Mouse (Mus musculus) left cerebral cortex, adult 8-10 months (tissue): ENCODE results near the gene Tmem79. TPM values are rescaled to one million over a fixed set of nuclear protein-coding genes. Genes with fewer than 3 reads are reported as not detected.
"Not testable (repeated sequence)": the region's sequence is repeated elsewhere in the genome, so short reads cannot be mapped to it uniquely, and the experiment has no call there.

Experiments
- DNase-seq, 2 experiments: peaks; one replicate each; pipeline ENCODE4 v3.0.0; 2022; ENCODE audit warnings: low spot score in 2 of 2
- total RNA-seq, 4 experiments: library from RNA; stranded (reverse); gene quantifications; 2 replicates each; pipeline ENCODE4 v1.2.4; 2022

Tmem79 gene
- total RNA-seq, 4 experiments from 2014 or later: 1.4 to 2.8 (median 1.8) TPM

- no peak for DNase-seq
These were observed 18.6 kb upstream of the Tmem79 start for GRCm38 (mm10) chr3:88354396-88355165.

- DNase-seq: no peak
These were observed 17.0 kb upstream of the Tmem79 start for GRCm38 (mm10) chr3:88352907-88353306.

- DNase-seq: no peak
These were observed 14.8 kb upstream of the Tmem79 start for GRCm38 (mm10) chr3:88350732-88351131.

- no peak for DNase-seq
These were observed 3.1 kb upstream of the Tmem79 start for GRCm38 (mm10) chr3:88339006-88339405.

GRCm38 (mm10) chr3:88338316-88338715 is 2.4 kb upstream of the Tmem79 start:
- no peak for DNase-seq

- DNase-seq: peak in 1 of 2 experiments; percentile 30
These were observed 1.5 kb upstream of the Tmem79 start for GRCm38 (mm10) chr3:88337367-88338020.

GRCm38 (mm10) chr3:88335436-88336053 is 403 bp downstream of the Tmem79 start:
- no peak for DNase-seq

GRCm38 (mm10) chr3:88334902-88335435 is 979 bp downstream of the Tmem79 start:
- DNase-seq: no peak

- DNase-seq: no peak
These were observed 1.8 kb downstream of the Tmem79 start for GRCm38 (mm10) chr3:88334029-88334658.

GRCm38 (mm10) chr3:88331282-88331681 is 4.7 kb downstream of the Tmem79 start:
- DNase-seq: no peak

GRCm38 (mm10) chr3:88328956-88329355 is 7.0 kb downstream of the Tmem79 start:
- no peak for DNase-seq

- peak; percentile 20 to 40 for DNase-seq
These were observed 11.0 kb downstream of the Tmem79 start, which contains the start of gene Glmp for GRCm38 (mm10) chr3:88324951-88325405. Glmp (plus strand) TSS chr3:88325023.

- no peak for DNase-seq
These were observed 36.8 kb downstream of the Tmem79 start for GRCm38 (mm10) chr3:88299172-88299571.

GRCm38 (mm10) chr3:88297321-88297851 is 38.6 kb downstream of the Tmem79 start:
- peak; percentile 8 to 62 for DNase-seq

GRCm38 (mm10) chr3:88296561-88297318 is 39.2 kb downstream of the Tmem79 start, which contains the start of the genes Tsacc and Cct3:
Tsacc (minus strand) TSS chr3:88296999.
Cct3 (plus strand) TSS chr3:88297116.
- peak; percentile 87 to 98 for DNase-seq

- peak in 1 of 2 experiments; percentile 28 for DNase-seq
These were observed 39.8 kb downstream of the Tmem79 start for GRCm38 (mm10) chr3:88296110-88296560.

- not testable (repeated sequence) for DNase-seq
These were observed 40.7 kb downstream of the Tmem79 start for GRCm38 (mm10) chr3:88295272-88295671.

GRCm38 (mm10) chr3:88291970-88292369 is 44.0 kb downstream of the Tmem79 start:
- no peak for DNase-seq

- not testable (repeated sequence) for DNase-seq
These were observed 47.7 kb downstream of the Tmem79 start for GRCm38 (mm10) chr3:88288133-88288713.

- DNase-seq: no peak
These were observed 48.8 kb downstream of the Tmem79 start, which contains the start of gene Gm38392 for GRCm38 (mm10) chr3:88287110-88287509. Gm38392 (minus strand) TSS chr3:88287210.
